Mouse (Mus musculus) gastrocnemius, postnatal 10 days (tissue): ENCODE data around the gene Tmem107. TPM values are rescaled to one million over a fixed set of nuclear protein-coding genes. Genes with fewer than 3 reads are reported as not detected.

Source experiments
- DNase-seq: peaks from one replicate; pipeline ENCODE4 v3.0.0; 2021; ENCODE audit warnings: mixed read lengths
- total RNA-seq, 2 experiments: library from RNA; stranded (reverse); gene quantifications; 2 replicates each; pipeline ENCODE4 v1.2.3; 2021

Gene Tmem107
- total RNA-seq, 2 experiments from 2014 or later, result 4.3 to 5.2 TPM

DNA sequence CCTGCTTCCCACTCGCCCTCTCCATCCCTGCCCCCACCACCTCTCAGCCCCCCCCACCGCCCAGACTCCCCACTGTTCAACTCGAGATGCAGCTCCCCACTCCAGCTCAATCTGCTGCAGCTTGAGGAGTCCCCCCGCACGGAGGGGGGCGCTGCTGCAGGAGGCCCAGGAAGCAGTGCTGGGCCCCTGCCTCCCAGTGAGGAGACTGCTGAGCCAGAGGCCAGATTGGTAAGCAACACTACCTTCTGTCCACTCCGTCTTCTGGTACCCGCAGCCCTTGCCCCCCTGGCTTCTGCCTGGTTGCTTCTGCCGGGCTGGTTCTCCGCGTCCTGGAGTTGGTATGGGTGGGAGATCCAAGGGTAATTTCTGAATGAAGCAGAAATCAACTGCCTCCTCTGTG, 36.2 kb downstream of the Tmem107 start:
- DNase-seq, result no peak

DNA sequence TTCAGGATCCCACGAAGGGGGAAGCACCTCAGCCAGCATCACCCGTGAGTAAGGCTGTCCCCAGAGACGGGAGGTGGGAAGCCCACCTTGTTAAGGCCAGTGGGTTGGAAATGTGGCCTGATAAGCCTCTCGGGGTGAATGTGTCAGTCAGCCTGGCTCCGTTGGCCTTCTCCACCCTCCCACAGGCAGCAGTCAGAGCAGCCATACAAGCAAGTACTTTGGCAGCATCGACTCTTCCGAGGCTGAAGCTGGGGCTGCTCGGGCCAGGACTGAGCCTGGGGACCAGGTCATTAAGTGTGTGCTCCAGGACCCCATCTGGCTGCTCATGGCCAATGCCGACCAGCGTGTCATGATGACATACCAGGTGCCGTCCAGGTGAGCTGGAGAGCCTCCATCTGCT, 37.1 kb downstream of the Tmem107 start:
- DNase-seq, result peak; percentile 13

DNA sequence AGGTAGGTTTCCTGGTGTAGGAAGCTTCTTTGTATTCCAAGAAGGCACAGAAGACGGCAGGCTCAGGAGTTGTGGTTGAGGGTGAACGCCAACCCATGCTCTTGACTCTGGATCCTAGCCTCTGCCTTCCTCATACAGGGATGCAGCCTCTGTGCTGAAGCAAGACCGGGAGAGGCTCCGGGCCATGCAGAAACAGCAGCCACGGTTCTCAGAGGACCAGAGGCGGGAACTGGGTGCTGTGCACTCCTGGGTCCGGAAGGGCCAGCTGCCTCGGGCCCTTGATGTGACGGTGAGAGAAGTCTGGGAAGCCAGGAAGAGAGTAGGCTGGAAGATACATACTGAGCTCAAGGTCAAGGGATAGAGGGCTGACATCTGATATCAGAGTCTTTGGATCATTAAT, 37.6 kb downstream of the Tmem107 start:
- DNase-seq, result no peak

DNA sequence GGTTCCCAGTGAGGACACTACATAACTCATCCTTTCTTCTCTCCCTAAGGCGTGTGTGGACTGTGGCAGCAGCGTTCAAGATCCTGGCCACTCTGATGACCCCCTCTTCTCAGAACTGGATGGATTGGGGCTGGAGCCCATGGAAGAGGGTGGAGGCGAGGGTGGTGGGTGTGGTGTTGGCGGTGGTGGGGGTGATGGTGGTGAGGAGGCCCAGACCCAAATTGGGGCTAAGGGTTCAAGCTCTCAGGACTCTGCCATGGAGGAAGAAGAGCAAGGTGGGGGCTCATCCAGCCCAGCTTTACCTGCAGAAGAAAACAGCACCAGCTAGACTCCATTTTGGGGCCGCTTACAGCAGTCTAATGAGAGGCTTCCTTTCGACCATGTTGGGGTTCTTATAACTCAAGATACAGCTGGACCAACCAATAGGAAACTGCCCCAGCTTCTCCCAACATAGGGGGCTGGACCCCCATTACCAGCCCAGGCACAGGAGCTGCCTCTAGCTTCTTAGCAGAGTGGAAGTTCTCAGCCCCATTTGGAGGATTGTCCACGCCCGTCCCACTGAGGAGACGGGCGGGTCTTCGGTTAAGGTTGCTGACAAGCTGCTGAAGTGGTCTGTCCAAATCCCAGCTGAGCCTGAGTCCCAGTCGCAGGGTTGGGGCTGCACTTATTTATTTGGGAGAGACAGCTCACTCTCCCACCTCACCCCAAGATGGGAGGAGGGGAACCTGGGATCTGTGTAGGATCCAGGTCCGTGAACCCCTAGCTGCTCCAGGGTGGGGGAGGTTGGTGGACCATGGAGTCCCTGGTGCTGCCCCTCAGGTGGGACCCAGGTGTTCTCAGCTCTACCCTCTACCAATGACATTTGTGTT, 38.7 kb downstream of the Tmem107 start:
- peak; percentile 13 for DNase-seq

DNA sequence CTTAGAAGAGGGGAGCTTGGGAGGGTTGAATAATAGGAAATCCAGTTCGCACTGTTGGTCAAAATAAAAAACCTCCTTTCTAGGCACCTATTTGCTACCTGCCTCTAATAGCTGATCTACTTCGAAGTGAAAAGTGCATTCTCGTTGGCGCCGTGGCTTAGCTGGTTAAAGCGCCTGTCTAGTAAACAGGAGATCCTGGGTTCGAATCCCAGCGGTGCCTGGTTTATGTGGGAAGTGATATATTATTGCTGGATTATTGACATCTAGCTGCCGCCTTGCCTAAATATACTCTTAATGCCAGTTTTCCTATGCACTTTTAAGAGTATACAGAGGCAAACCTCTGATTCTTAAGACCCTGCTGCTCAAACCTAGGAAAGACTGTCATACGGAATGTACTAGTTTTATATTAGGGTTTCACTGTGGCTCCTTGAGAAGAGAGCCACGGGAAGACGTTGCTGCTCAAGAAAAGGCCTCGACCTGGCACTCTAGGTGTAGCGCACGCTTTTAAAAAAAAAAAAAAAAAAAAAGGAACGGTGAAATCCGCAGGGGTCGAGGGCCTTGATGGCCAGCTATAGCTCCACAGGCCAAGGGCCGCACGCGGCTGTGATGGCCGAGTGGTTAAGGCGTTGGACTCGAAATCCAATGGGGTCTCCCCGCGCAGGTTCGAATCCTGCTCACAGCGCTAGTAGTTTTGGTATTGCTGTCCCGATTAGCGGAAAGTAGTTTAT, 39.9 kb downstream of the Tmem107 start:
- DNase-seq, result peak; percentile 97

DNA sequence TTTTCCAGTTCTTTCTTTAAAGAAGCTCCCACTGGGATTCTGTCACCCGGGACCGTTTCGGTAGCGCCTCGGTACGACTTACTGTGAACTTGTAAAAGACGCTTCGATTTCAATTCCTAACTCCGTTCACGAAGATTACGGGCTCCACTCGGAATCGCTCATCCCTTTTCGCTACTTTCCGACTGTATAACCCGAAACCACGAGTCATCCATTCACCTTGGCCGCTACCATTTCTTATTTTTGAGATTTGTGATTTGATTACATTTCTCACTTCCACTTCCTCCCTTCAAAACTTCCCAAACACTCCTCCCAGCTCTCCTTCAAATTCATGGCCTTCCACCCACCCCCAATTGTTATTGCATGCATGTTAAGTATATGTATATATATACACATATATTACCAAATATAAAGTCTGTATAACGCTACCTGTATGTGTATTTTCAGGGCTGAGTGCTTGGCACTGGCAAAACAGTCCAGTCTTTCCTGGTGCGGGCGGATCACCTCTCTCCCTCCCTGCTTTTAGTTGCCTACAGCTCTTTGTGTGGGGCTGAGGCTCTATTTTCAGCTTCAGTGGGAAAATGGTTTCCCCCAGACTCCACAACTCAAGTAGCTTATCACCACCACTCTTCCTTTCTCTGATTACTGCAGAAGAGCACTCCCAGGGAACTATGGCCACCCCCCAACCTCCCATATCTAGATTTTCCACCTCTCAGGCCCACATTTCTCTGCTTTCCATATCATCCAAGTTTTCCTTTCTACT, 40.6 kb downstream of the Tmem107 start:
- DNase-seq, result peak; percentile 3

DNA sequence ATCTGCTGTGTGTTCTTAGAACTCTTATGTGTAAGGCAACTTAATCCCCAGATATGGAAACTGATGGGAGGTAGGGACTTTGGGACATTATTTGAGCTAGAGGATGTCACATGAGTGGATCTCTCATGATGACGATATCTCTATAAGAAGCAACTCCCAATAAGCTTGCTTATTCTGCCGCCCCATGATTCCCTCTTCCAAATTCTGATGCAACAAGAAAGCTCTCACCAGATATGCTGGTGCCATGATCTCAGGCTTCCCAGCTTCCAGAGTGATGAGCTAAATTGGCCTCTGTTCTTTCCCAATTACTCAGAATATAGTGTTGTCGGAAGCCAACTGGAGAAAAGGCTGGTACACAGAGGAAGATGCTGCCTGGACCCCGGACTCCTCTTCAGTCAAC, 41.3 kb downstream of the Tmem107 start:
- no peak for DNase-seq

DNA sequence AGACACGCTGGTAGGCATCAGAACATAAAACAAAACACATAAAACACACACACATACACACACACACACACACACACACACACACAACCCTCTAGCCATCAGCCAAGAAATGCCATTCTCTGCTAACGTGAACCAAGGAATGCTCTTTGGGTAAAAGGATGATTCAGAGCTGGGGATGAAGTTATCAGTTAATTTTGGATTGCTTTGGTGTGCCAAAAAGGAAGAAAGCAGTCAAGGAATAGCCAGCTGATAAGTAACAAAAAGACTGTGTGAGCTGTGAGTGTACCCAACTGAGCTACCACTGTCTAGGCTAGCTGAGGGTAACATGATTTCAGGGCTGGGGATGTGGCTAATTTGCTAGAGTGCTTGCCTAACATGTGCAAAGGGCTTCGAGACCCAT, 43.4 kb downstream of the Tmem107 start:
- DNase-seq, result no peak

GRCm38 (mm10) chr11:69114621-69115020, 44.0 kb downstream of the Tmem107 start:
- no peak for DNase-seq

DNA sequence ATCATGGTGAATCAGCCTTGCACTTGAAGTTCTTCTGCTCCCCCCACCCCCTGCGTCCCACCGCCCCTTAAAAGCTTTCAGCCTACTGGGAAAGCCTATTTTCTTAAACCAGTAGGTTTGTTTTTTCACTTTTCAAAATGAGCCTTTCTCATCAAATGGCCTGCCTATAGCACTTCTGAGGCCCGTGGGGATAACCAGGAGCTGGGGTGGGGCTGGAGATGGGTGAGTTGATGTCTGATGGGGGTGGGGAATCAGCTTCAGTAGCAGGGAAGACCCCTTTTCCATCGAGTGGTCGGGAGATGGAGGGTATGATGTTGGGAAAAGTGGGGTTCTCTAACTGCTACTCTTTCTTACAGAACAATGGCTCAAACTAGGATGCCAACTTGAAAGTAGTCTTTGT, 46.2 kb downstream of the Tmem107 start:
- no peak for DNase-seq

GRCm38 (mm10) chr11:69117737-69118695, 47.4 kb downstream of the Tmem107 start:
- peak; percentile 53 for DNase-seq

- peak; percentile 75 for DNase-seq
Observed at GRCm38 (mm10) chr11:69118765-69119164, 48.2 kb downstream of the Tmem107 start.

DNA sequence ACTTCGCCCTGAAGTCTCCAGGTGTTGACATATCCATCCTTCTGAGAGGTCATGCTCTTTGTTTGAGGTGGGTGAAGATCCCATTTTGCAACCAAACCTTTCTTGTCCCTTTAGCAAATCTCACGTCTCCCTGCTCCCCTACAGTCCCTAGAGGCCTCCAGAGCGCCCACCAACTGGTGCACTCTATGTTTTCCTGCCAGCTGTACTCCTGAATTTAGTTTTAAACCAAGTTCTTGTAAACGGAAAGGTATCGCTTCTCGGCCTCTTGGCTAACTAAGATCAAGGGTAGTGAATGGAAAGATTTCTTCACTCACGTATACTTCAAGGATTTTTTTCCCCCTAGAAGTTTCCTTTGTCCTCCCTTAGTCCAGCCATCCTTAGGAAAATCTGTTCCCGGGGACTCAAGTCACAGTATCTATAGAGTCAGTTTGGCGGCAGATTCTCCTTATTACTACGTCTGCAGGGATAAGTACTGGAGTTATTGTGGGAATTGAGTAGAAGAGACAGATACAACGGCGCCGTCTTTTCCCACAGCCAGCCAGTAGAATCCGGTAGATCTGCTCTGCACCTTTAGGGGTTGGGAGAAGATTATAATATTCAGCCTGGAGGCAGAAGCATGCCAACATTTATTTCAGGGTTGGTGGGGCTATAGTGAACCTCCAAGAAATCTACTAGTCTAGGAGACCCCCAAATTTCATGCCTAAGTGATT, 49.0 kb downstream of the Tmem107 start:
- no peak for DNase-seq

DNA sequence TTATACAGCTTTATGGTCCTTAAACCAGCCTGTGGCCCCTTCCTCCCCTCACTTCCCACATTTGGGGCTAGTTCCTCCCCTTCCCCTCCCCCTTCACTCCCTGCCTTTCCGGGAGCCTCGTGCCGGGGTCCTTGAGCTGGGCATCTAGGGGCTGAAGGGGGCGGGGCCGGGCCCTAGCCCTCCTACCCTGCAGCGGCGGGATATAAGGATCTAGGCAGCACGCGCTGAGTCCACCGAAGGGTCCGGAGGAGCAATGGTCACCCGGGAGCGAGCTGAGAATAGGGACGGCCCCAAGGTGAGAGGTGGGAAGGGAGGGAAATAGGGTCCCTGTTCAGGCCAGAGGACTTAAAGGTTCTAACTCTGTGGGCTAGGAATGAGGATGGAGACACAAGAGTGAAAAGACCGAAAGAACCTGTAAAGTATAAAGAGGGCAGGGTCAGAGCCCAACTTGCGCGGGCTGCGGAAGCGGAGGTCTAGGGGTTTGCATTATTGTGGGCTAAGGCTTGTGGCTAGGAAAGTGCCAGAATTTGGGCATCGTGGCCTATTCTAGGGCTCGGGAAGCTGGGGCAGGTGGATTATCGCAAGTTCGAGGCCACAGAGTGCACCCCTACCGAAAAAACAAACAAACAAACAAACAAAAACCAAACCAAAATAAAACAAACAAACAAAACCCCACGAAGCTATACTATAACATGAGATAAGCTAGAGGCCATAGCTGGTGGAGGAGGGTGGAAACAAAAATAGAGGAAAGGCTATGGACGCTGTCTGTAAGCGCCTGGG, 49.8 kb downstream of the Tmem107 start, which contains the start of gene Hes7:
Hes7 (plus strand) TSS at position 184 of the 780 bp plus-strand sequence.
- no peak for DNase-seq

DNA sequence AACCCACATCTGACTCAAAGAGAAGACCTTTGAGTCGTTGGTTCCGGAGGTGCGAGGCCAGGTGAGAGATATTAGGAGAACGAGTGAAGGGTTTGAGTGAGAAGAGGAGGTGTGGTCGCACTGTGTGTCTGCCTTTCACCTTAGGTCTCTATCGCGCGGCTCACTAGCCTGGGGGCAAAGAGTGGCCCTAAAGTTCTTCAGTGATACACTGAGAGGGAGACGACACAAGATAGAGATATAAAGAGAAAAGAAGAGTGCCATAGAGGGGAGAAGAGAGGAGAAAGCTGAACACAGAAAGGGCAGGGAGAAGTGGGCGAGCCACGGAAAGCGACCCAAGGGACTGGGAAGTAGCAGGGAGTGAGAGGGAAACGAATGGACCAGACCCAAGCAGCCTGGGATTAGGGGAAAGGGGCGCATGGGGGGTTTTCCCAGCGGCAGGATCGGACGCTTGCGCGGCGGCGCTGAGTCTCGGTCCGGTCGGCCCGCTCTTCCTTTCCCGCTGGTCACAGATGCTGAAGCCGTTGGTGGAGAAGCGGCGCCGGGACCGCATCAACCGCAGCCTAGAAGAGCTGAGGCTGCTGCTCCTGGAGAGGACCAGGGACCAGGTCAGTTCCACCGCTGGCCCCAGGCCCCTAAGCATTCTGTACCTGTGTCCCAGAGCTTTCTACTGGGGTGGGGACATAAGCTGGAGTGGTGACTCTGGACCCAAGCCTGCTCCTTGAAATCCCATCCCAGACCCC, 50.6 kb downstream of the Tmem107 start:
- DNase-seq, result peak; percentile 25

DNA sequence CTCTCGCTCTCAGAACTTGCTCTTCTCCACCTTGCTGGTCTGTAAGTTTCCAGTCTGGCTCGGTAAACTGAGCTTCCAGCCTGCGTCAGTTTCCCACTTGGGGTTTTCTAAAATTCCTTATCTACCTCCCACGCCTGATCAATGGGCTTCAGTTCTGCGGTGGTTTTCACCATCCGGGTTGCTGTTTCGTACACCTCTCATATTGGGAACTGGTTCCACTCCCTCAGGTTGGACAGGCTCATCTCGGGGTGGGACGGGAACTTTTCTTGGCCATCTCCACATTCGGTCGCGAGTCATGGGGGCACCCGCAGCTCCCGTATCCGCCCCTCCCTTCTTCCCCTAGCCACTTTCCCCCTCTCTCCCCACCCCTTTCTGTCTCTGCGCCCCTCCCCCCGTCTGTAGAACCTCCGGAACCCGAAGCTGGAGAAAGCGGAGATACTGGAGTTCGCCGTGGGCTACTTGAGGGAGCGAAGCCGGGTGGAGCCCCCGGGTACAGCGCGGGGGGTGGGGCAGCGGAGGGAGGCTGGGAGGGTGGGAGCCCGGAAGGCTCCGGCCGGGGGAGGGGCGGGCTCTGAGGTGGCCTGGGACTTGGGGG, 51.2 kb downstream of the Tmem107 start:
- DNase-seq, result peak; percentile 69

DNA sequence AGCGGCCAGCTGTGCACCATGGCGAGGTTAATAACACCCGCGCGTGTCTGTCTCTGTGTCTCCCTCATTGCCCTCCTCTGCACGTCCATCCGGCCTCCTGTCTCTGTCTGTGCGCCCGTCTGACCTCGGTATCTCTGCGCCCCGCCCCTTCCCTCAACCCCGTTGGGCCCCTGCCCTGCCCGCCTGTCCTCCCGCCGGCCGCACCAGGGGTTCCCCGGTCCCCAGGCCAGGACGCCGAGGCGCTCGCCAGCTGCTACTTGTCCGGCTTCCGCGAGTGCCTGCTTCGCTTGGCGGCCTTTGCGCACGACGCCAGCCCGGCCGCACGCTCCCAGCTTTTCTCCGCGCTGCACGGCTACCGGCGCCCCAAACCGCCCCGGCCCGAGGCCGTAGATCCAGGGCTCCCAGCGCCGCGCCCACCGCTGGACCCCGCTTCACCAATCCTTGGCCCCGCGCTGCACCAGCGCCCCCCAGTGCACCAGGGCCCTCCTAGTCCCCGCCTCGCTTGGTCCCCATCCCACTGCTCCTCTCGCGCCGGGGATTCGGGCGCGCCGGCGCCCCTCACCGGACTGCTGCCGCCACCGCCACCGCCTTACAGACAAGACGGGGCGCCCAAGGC, 51.8 kb downstream of the Tmem107 start, which contains the start of gene 9130213A22Rik:
9130213A22Rik (minus strand) TSS at position 254 of the 616 bp plus-strand sequence.
- DNase-seq, result peak; percentile 86
